Mouse (Mus musculus) neural tube, embryonic 15.5 days (tissue): ENCODE data around the gene Vkorc1. TPM values are rescaled to one million over a fixed set of nuclear protein-coding genes. Genes with fewer than 3 reads are reported as not detected.
"Not testable (repeated sequence)": the region's sequence is repeated elsewhere in the genome, so short reads cannot be mapped to it uniquely, and the experiment has no call there.

Experiments
- ATAC-seq: fragments of 200-750 bp; cut with Nextera tagmentation; 2 replicates; pipeline ENCODE4 v1.8.0; 2017; ENCODE audit warnings: mild to moderate bottlenecking, moderate TSS enrichment, moderate library complexity; ENCODE audit not compliant: low FRiP score
- H3K27ac ChIP-seq: fragments of 300-500 bp; sonication (generic); replicated peaks from 2 replicates; pipeline ENCODE4 v1.5.1; 2015; ENCODE audit warnings: mild to moderate bottlenecking, inconsistent platforms
- H3K27me3 ChIP-seq: fragments of 300-500 bp; sonication (generic); replicated peaks from 2 replicates; pipeline ENCODE4 v1.6.1; 2015; ENCODE audit warnings: inconsistent platforms
- H3K36me3 ChIP-seq: fragments of 300-500 bp; sonication (generic); 2 replicates; pipeline ENCODE4 v1.6.1; 2015; ENCODE audit warnings: inconsistent platforms
- H3K4me1 ChIP-seq: fragments of 300-500 bp; sonication (generic); 2 replicates; pipeline ENCODE4 v1.6.1; 2015; ENCODE audit warnings: inconsistent platforms
- H3K4me2 ChIP-seq: fragments of 300-500 bp; sonication (generic); 2 replicates; pipeline ENCODE4 v1.6.1; 2015; ENCODE audit warnings: inconsistent platforms, mild to moderate bottlenecking, moderate library complexity
- H3K4me3 ChIP-seq: fragments of 300-500 bp; sonication (generic); replicated peaks from 2 replicates; pipeline ENCODE4 v1.5.1; 2015; ENCODE audit warnings: mild to moderate bottlenecking, inconsistent platforms
- H3K9ac ChIP-seq: fragments of 300-500 bp; sonication (generic); replicated peaks from 2 replicates; pipeline ENCODE4 v1.6.1; 2015; ENCODE audit warnings: mild to moderate bottlenecking, inconsistent platforms
- H3K9me3 ChIP-seq: fragments of 300-500 bp; sonication (generic); replicated peaks from 2 replicates; pipeline ENCODE4 v1.6.1; 2016; ENCODE audit warnings: inconsistent platforms
- WGBS: fragments of 180-500 bp; shearing (Covaris S2); methylation state at CpG from one replicate; pipeline ENCODE4 v1.1.7; 2015; ENCODE audit warnings: mixed read lengths; 5-methylcytosine and 5-hydroxymethylcytosine counted together
- polyA plus RNA-seq: library from polyadenylated mRNA; unstranded; fragments of >200 nt; fragmentation: Nextera tagmentation; extraction: Ambion mirVana; gene quantifications from 2 replicates; pipeline ENCODE4 v1.2.1, GENCODE M21; 2015

Vkorc1 gene
- 86.2 and 96.0 TPM in 2 replicates for polyA plus RNA-seq

GRCm38 (mm10) chr7:127895442-127895841 is at the start of gene Vkorc1, which contains the start of gene Gm21974:
TSS of gene Vkorc1 (minus strand) at chr7:127895617.
TSS of gene Gm21974 (minus strand) at chr7:127895454.
- ATAC-seq, result peak; percentile 97
- Histone ChIP-seq H3K4me1 (peaks cover 13% of the 10 kb centered on the region), H3K27ac (peak within 1 kb of the TSS; percentile 75), H3K27me3 (no peaks in the 10 kb centered on the region), H3K9ac (peak within 1 kb of the TSS; percentile 56), H3K4me3 (peak within 1 kb of the TSS; percentile 61), H3K4me2 (peak within 1 kb of the TSS; percentile 72), H3K36me3 (peaks cover 21% of the 10 kb centered on the region), H3K9me3 (no peaks in the 10 kb centered on the region)
- WGBS, result under 1% methylated on average over 26 of the region's 26 CpGs

- no peak overlapping the region for H3K27ac ChIP-seq
- no peaks in the 10 kb centered on the region for H3K9me3 ChIP-seq
- no peaks in the 10 kb centered on the region for H3K36me3 ChIP-seq
- no peak overlapping the region for H3K9ac ChIP-seq
- 11% methylated on average over 23 of the region's 23 CpGs for WGBS
- H3K4me3 ChIP-seq, result no peak overlapping the region
- no peak for ATAC-seq
- H3K4me2 ChIP-seq, result peak overlapping the region; percentile 1; the same call in 1 of the 2 replicates
- peaks cover 29% of the 10 kb centered on the region for H3K27me3 ChIP-seq
- H3K4me1 ChIP-seq, result no peaks in the 10 kb centered on the region
Observed at GRCm38 (mm10) chr7:127944614-127945013, 49.2 kb upstream of the Vkorc1 start.

DNA sequence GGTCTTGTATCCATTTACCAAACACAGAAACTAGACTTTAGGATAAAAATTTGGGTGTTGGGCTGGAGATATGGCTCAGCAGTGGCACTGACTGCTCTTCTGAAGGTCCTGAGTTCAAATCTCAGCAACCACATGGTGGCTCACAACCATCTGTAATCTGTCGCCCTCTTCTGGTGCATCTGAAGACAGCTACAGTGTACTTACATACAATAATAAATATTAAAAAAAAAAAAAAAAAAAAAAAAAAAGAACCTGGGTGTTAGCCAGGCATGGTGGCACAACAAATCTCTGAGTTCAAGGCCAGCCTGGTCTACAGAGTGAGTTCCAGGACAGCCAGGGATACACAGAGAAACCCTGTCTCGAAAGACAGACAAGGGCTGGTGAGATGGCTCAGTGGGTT is 46.7 kb upstream of the Vkorc1 start:
- H3K4me2 ChIP-seq, H3K4me3 ChIP-seq, H3K9me3 ChIP-seq, H3K27ac ChIP-seq, H3K36me3 ChIP-seq, H3K4me1 ChIP-seq, ATAC-seq, H3K9ac ChIP-seq: not testable (repeated sequence)
- WGBS, result 66% methylated on average over 2 of the region's 2 CpGs
- H3K27me3 ChIP-seq, result peaks cover 29% of the 10 kb centered on the region

GRCm38 (mm10) chr7:127936216-127936884 is 40.9 kb upstream of the Vkorc1 start:
- Histone ChIP-seq H3K4me1 (peaks cover 20% of the 10 kb centered on the region), H3K27me3 (no peaks in the 10 kb centered on the region), H3K4me2 (peak overlapping the region; percentile 89), H3K9me3 (no peaks in the 10 kb centered on the region), H3K27ac (peak overlapping the region; percentile 88), H3K36me3 (no peaks in the 10 kb centered on the region), H3K9ac (peak overlapping the region; percentile 79), H3K4me3 (peak overlapping the region; percentile 72)
- WGBS, result 57% methylated on average over 18 of the region's 18 CpGs
- peak; percentile 16; the same call in 1 of the 2 replicates for ATAC-seq

- H3K9me3 ChIP-seq, result no peaks in the 10 kb centered on the region
- peak overlapping the region; percentile 89 for H3K4me2 ChIP-seq
- peak overlapping the region; percentile 72 for H3K4me3 ChIP-seq
- WGBS, result under 1% methylated on average over 38 of the region's 38 CpGs
- H3K9ac ChIP-seq, result peak overlapping the region; percentile 79
- H3K4me1 ChIP-seq, result peaks cover 20% of the 10 kb centered on the region
- peak overlapping the region; percentile 88 for H3K27ac ChIP-seq
- no peaks in the 10 kb centered on the region for H3K36me3 ChIP-seq
- ATAC-seq, result peak; percentile 79
- H3K27me3 ChIP-seq, result no peaks in the 10 kb centered on the region
Observed at GRCm38 (mm10) chr7:127935748-127936159, 40.3 kb upstream of the Vkorc1 start.

GRCm38 (mm10) chr7:127935028-127935722 is 39.8 kb upstream of the Vkorc1 start:
- H3K27ac ChIP-seq, result peak overlapping the region; percentile 88
- H3K4me3 ChIP-seq, result peak overlapping the region; percentile 72
- 5% methylated on average over 32 of the region's 32 CpGs for whole genome bisulfite sequencing
- peak overlapping the region; percentile 79 for H3K9ac ChIP-seq
- ATAC-seq, result peak; percentile 97
- peak overlapping the region; percentile 89 for H3K4me2 ChIP-seq
- H3K9me3 ChIP-seq, result no peaks in the 10 kb centered on the region
- H3K36me3 ChIP-seq, result no peaks in the 10 kb centered on the region
- peaks cover 6% of the 10 kb centered on the region for H3K27me3 ChIP-seq
- H3K4me1 ChIP-seq, result peaks cover 20% of the 10 kb centered on the region

DNA sequence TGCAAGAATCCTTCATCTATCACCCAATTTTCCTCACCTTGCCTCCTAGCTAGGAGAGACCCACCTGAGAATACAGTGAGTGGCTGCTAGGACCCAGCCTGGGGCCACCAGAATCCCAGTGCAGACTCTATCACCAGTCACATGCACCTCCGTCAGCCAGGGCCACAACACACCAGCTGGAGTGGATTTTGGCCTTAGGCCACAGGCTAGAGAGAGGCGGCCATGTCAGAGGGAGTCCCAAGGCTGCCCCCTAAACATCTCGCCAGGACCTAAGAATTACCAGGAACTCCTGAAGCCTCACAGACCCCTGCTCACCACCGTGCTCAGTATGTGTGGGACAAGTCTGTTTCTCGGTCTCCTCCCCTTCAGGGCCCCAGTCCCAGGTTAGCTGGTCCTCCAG is 38.7 kb upstream of the Vkorc1 start:
- no peak for ATAC-seq
- WGBS, result 91% methylated on average over 5 of the region's 5 CpGs

GRCm38 (mm10) chr7:127932273-127933031 is 37.0 kb upstream of the Vkorc1 start:
- Histone ChIP-seq H3K4me2 (no peak overlapping the region), H3K4me1 (peaks cover 30% of the 10 kb centered on the region), H3K9ac (no peak overlapping the region), H3K9me3 (no peaks in the 10 kb centered on the region), H3K36me3 (no peaks in the 10 kb centered on the region), H3K27ac (no peak overlapping the region), H3K27me3 (peaks cover 32% of the 10 kb centered on the region), H3K4me3 (no peak overlapping the region)
- WGBS, result 24% methylated on average over 13 of the region's 13 CpGs
- ATAC-seq, result no peak

More for the DNA sequence above, 38.7 kb upstream of the Vkorc1 start:
- no peaks in the 10 kb centered on the region for H3K36me3 ChIP-seq
- H3K27me3 ChIP-seq, result peaks cover 17% of the 10 kb centered on the region
- no peak overlapping the region for H3K27ac ChIP-seq
- no peak overlapping the region for H3K4me3 ChIP-seq
- peaks cover 28% of the 10 kb centered on the region for H3K4me1 ChIP-seq
- no peak overlapping the region for H3K9ac ChIP-seq
- no peaks in the 10 kb centered on the region for H3K9me3 ChIP-seq
- H3K4me2 ChIP-seq, result peak overlapping the region; percentile 1; the same call in 1 of the 2 replicates

- ATAC-seq, result no peak
- Histone ChIP-seq H3K4me3 (no peak overlapping the region), H3K27ac (no peak overlapping the region), H3K4me2 (no peak overlapping the region), H3K9me3 (no peaks in the 10 kb centered on the region), H3K9ac (no peak overlapping the region), H3K4me1 (peaks cover 28% of the 10 kb centered on the region), H3K27me3 (peaks cover 32% of the 10 kb centered on the region), H3K36me3 (peaks cover 4% of the 10 kb centered on the region; the same call in 1 of the 2 replicates)
- WGBS, result 59% methylated on average over 13 of the region's 13 CpGs
Observed at GRCm38 (mm10) chr7:127931351-127932135, 36.1 kb upstream of the Vkorc1 start.

GRCm38 (mm10) chr7:127930636-127931035 is 35.2 kb upstream of the Vkorc1 start:
- no peak for ATAC-seq
- WGBS, result 81% methylated on average over 5 of the region's 5 CpGs
- no peak overlapping the region for H3K4me2 ChIP-seq
- H3K27me3 ChIP-seq, result peaks cover 32% of the 10 kb centered on the region
- no peak overlapping the region for H3K27ac ChIP-seq
- no peaks in the 10 kb centered on the region for H3K9me3 ChIP-seq
- peaks cover 21% of the 10 kb centered on the region for H3K4me1 ChIP-seq
- H3K9ac ChIP-seq, result no peak overlapping the region
- peaks cover 13% of the 10 kb centered on the region for H3K36me3 ChIP-seq
- no peak overlapping the region for H3K4me3 ChIP-seq

DNA sequence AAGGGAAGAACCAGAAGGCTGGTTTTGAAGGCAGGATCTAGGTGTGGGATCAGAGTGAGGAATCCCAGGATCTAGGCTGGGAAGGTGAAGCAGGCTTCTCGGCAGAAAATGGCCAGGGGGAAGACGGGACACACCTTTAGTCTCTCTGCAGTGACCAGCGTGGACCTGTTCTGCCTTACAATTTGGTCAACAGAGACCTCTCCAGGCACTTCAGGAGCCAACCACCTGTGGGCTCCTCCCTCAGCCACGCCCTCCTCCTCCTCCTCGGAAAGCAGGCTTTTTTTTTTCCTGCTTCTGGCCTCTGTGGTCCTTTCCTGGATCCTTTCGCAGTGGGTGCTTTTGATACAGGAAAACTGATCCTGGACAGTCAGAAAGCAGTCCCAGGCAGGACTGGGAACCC is 34.5 kb upstream of the Vkorc1 start, which contains the start of gene Prss8:
Gene Prss8, minus strand, starts transcription at position 182 of the 400 bp plus-strand sequence.
- H3K27me3 ChIP-seq, result peaks cover 32% of the 10 kb centered on the region
- H3K4me3 ChIP-seq, result 0 out of 2 replicates have a peak within 1 kb of the TSS, but pooled peaks have one; percentile 8
- H3K9ac ChIP-seq, result no peak within 1 kb of the TSS; the same call in 1 of the 2 replicates
- H3K9me3 ChIP-seq, result no peaks in the 10 kb centered on the region
- H3K4me1 ChIP-seq, result peaks cover 20% of the 10 kb centered on the region
- H3K27ac ChIP-seq, result no peak within 1 kb of the TSS
- 10% methylated on average over 6 of the region's 6 CpGs for WGBS
- ATAC-seq, result no peak
- H3K4me2 ChIP-seq, result peak within 1 kb of the TSS; percentile 30
- H3K36me3 ChIP-seq, result peaks cover 20% of the 10 kb centered on the region
